9 mouse cellular contexts compared by ENCODE assay signal in the genomic region with DNA sequence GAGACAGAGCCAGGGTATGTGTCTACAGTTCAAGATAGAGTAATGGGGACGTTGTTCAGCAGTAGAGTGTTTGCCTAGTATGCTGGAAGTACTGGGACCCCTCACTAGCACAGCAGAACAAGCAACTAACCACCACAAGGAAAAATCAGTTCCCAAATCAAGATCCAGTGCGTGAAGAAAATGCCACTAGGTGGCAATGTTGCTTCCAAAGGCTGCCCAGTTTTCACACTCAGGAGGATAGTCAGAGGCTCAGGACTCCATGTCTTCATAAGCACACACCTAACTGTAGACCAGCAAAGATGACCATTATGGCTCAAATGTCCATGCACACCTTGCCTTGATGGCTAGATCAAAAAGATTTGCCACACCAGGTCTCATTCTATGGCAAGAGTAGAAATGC.
DNase-seq lines count a peak whose midpoint lies in the region; ATAC-seq and TF ChIP-seq lines count a peak whose summit lies in the region.
"Had no signal": no experiment of that assay in that cellular context is flagged by ENCODE, and none has a peak within 500 bp of the region (broad histone marks: within the 10 kb centered on the region; RNA-seq: fewer than 3 reads in every experiment).

No protein-coding gene starts in this region.

- no peaks in the 10 kb centered on the region for H3K27me3 ChIP-seq in liver, adult 2 months (ENCODE audit: control insufficient read depth, insufficient read depth, low read length)
- H3K27me3 ChIP-seq in liver, embryonic 11.5 days (replicated peaks; ENCODE audit: control insufficient read depth, insufficient read depth, low read length) = no peaks in the 10 kb centered on the region

- peak; percentile 54 for TF ChIP-seq CTCF in liver, adult 2 months (IDR thresholded peaks at IDR 0.05; ENCODE audit: low read depth, low read length)
- TF ChIP-seq CTCF in brain, embryonic 14.5 days (IDR thresholded peaks at IDR 0.05; ENCODE audit: borderline replicate concordance, extremely low read depth, insufficient read depth, insufficient read length) = peak; percentile 70; the same call in 1 of the 2 replicates

- H3K9me3 ChIP-seq in liver, embryonic 11.5 days (ENCODE audit: control insufficient read depth, low read length) = no peaks in the 10 kb centered on the region
- H3K9me3 ChIP-seq: megakaryocyte, embryonic 14.5 days had no signal

- TF ChIP-seq POLR2A in liver, adult 2 months (IDR thresholded peaks at IDR 0.05; ENCODE audit: extremely low read depth, insufficient read depth, low read length) = no peak
- no peak for TF ChIP-seq POLR2A in brain, embryonic 14.5 days (IDR thresholded peaks at IDR 0.05; ENCODE audit: borderline replicate concordance, extremely low read depth, insufficient read depth, insufficient read length, poor library complexity, severe bottlenecking)

- ATAC-seq in cerebellum, adult (ENCODE audit: insufficient number of reproducible peaks, low FRiP score, low TSS enrichment) = no peak
- no peak for ATAC-seq in liver, embryonic 11.5 days (replicated peaks; ENCODE audit: low FRiP score)

- WGBS in liver, adult 2 months = 27% methylated on average over 2 of the region's 2 CpGs
- WGBS in liver, embryonic 11.5 days = 11% methylated on average over 2 of the region's 2 CpGs

- H3K79me2 ChIP-seq in liver, adult 2 months (ENCODE audit: control insufficient read depth, insufficient read depth, low read length) = no peaks in the 10 kb centered on the region

- H3K4me1 ChIP-seq in liver, adult 2 months (ENCODE audit: control insufficient read depth, insufficient read depth, low read length) = no peaks in the 10 kb centered on the region
- no peaks in the 10 kb centered on the region for H3K4me1 ChIP-seq in liver, embryonic 11.5 days (replicated peaks; ENCODE audit: control insufficient read depth, insufficient read depth, low read length)

- no peak overlapping the region for H3K27ac ChIP-seq in liver, adult 2 months (replicated peaks; ENCODE audit: insufficient read depth, low read depth, low read length)
- no peak overlapping the region for H3K27ac ChIP-seq in liver, embryonic 11.5 days (ENCODE audit: low read depth, low read length)

- DNase-seq in cerebellum, postnatal 14 days = peak; percentile 49 to 56
- DNase-seq in liver, adult 2 months (ENCODE audit: extremely low read depth, low read depth, low spot score) = peak; percentile 29
- no peak for DNase-seq in liver, embryonic 11.5 days (ENCODE audit: low spot score)
- DNase-seq in brain, embryonic 14.5 days (ENCODE audit: low read depth) = peak; percentile 59
- peak; percentile 38 for DNase-seq in lung, postnatal 10 days
- DNase-seq in testis, postnatal 14 days (ENCODE audit: low spot score) = no peak
- DNase-seq in gastrocnemius, postnatal 4 days (ENCODE audit: low spot score in 2 of 2) = no peak

- H3K4me2 ChIP-seq in liver, embryonic 11.5 days = no peak overlapping the region

- no peak overlapping the region for H3K9ac ChIP-seq in liver, adult 2 months (ENCODE audit: low read depth, low read length)
- H3K9ac ChIP-seq in liver, embryonic 11.5 days (ENCODE audit: low read depth, low read length) = no peak overlapping the region

- H3K36me3 ChIP-seq in liver, adult 2 months (ENCODE audit: control insufficient read depth, insufficient read depth, low read length) = no peaks in the 10 kb centered on the region
- H3K36me3 ChIP-seq in liver, embryonic 11.5 days (ENCODE audit: control insufficient read depth, insufficient read depth, low read length) = no peaks in the 10 kb centered on the region

- no peak overlapping the region for H3K4me3 ChIP-seq in liver, adult 2 months (ENCODE audit: insufficient read depth, low read depth, low read length)
- no peak overlapping the region for H3K4me3 ChIP-seq in liver, embryonic 11.5 days (ENCODE audit: low read depth, low read length)
- H3K4me3 ChIP-seq: megakaryocyte, embryonic 14.5 days had no signal

Comparison
In these comparisons a context has a peak if more than half of its experiments do, and no peak if none do; other contexts are left out.
1. DNase-seq: peak in cerebellum, postnatal 14 days (2 of 2), liver, adult 2 months (single experiment), brain, embryonic 14.5 days (single experiment) and lung, postnatal 10 days (single experiment); none in liver, embryonic 11.5 days (single experiment), testis, postnatal 14 days (single experiment) and gastrocnemius, postnatal 4 days (0 of 2).